Mouse (Mus musculus): ENCODE results near the gene Cma1.

- no peak for TF ChIP-seq CTCF (IDR thresholded peaks at IDR 0.05; ENCODE audit: borderline replicate concordance, extremely low read depth, insufficient read depth, insufficient read length)
- no peak for TF ChIP-seq POLR2A (IDR thresholded peaks at IDR 0.05; ENCODE audit: borderline replicate concordance, extremely low read depth, insufficient read depth, insufficient read length, poor library complexity, severe bottlenecking)
Measured at GRCm38 (mm10) chr14:55926847-55927246, 17.6 kb downstream of the Cma1 start.

All from brain, embryonic 14.5 days (tissue).